Mouse (Mus musculus) heart, postnatal 0 days (tissue): ENCODE data around the gene Syt5. TPM values are rescaled to one million over a fixed set of nuclear protein-coding genes. Genes with fewer than 3 reads are reported as not detected.
"Not testable (repeated sequence)": the region's sequence is repeated elsewhere in the genome, so short reads cannot be mapped to it uniquely, and the experiment has no call there.

ENCODE experiments used
- ATAC-seq: fragments of 200-750 bp; cut with Nextera tagmentation; 2 replicates; pipeline ENCODE4 v1.8.0; 2017; ENCODE audit warnings: low read depth, moderate number of reproducible peaks, moderate library complexity; ENCODE audit not compliant: insufficient read depth
- DNase-seq: peaks from one replicate; pipeline ENCODE4 v3.0.0-alpha.2; 2016; ENCODE audit warnings: low spot score
- H3K27ac ChIP-seq: fragments of 300-500 bp; sonication (generic); 2 replicates; pipeline ENCODE4 v1.5.1; 2014; ENCODE audit warnings: low read depth, mild to moderate bottlenecking
- H3K27me3 ChIP-seq: fragments of 300-500 bp; sonication (generic); 2 replicates; pipeline ENCODE4 v1.6.1; 2014; ENCODE audit warnings: low read length, mixed read lengths; ENCODE audit not compliant: control insufficient read depth, insufficient read depth
- H3K36me3 ChIP-seq: fragments of 300-500 bp; sonication (generic); replicated peaks from 2 replicates; pipeline ENCODE4 v1.6.1; 2014; ENCODE audit warnings: low read length, mixed read lengths; ENCODE audit not compliant: control insufficient read depth, insufficient read depth
- H3K4me1 ChIP-seq: fragments of 300-500 bp; sonication (generic); 2 replicates; pipeline ENCODE4 v1.6.1; 2014; ENCODE audit warnings: antibody characterized with exemption; ENCODE audit not compliant: control insufficient read depth, insufficient read depth
- H3K4me2 ChIP-seq: fragments of 300-500 bp; sonication (generic); 2 replicates; pipeline ENCODE4 v1.6.1; 2014; ENCODE audit warnings: low read depth, mild to moderate bottlenecking, low read length, moderate library complexity
- H3K4me3 ChIP-seq: fragments of 300-500 bp; sonication (generic); 2 replicates; pipeline ENCODE4 v1.5.1; 2014; ENCODE audit warnings: low read depth, low read length
- H3K9ac ChIP-seq: fragments of 300-500 bp; sonication (generic); replicated peaks from 2 replicates; pipeline ENCODE4 v1.6.1; 2014; ENCODE audit warnings: low read depth, low read length, mixed read lengths
- H3K9me3 ChIP-seq: fragments of 300-500 bp; sonication (generic); replicated peaks from 2 replicates; pipeline ENCODE4 v1.6.1; 2016; ENCODE audit warnings: low read length; ENCODE audit not compliant: control insufficient read depth
- CTCF ChIP-seq: IDR thresholded peaks from 2 replicates; pipeline ENCODE4 v1.5.1; 2016; ENCODE audit warnings: antibody characterized with exemption, control low read depth, low read depth
- EP300 ChIP-seq: IDR thresholded peaks from 2 replicates; pipeline ENCODE4 v1.6.1; 2016; ENCODE audit warnings: antibody characterized with exemption, low read depth
- WGBS: fragments of 180-500 bp; shearing (Covaris S2); extraction: QIAGEN DNeasy Blood & Tissue Kit; methylation state at CpG from one replicate; pipeline ENCODE4 v1.1.7; 2014; 5-methylcytosine and 5-hydroxymethylcytosine counted together
- polyA plus RNA-seq: library from polyadenylated mRNA; unstranded; fragments of >200 nt; fragmentation: Nextera tagmentation; extraction: Ambion mirVana; gene quantifications from 2 replicates; pipeline ENCODE4 v1.2.1, GENCODE M21; 2015
- total RNA-seq: library from RNA; depleted of rRNA; stranded (reverse); fragments of >200 nt; gene quantifications from 2 replicates; pipeline ENCODE4 v1.2.3, GENCODE M21; 2014; ENCODE audit warnings: low replicate concordance

The Syt5 gene
- total and polyA plus RNA-seq, 2 experiments from 2014 or later = 0.70 to 1.4 TPM

GRCm38 (mm10) chr7:4526341-4527301 lies 20.7 kb downstream of the Syt5 start:
- ATAC-seq (peak; percentile 53), DNase-seq (peak; percentile 94)
- H3K4me1 ChIP-seq = peaks cover 8% of the 10 kb centered on the region
- no peaks in the 10 kb centered on the region for H3K9me3 ChIP-seq
- peak overlapping the region; percentile 23 for H3K9ac ChIP-seq
- 0 out of 2 replicates have a peak, but pooled peaks cover 4% of the 10 kb centered on the region for H3K27me3 ChIP-seq
- 24% methylated on average over 40 of the region's 40 CpGs for WGBS
- TF ChIP-seq CTCF = peak; percentile 85
- no peak for TF ChIP-seq EP300
- H3K36me3 ChIP-seq = no peaks in the 10 kb centered on the region
- H3K4me2 ChIP-seq = peak overlapping the region; percentile 60
- peak overlapping the region; percentile 28 for H3K4me3 ChIP-seq
- H3K27ac ChIP-seq = 0 out of 2 replicates have a peak overlapping the region, but pooled peaks have one; percentile 10

DNA sequence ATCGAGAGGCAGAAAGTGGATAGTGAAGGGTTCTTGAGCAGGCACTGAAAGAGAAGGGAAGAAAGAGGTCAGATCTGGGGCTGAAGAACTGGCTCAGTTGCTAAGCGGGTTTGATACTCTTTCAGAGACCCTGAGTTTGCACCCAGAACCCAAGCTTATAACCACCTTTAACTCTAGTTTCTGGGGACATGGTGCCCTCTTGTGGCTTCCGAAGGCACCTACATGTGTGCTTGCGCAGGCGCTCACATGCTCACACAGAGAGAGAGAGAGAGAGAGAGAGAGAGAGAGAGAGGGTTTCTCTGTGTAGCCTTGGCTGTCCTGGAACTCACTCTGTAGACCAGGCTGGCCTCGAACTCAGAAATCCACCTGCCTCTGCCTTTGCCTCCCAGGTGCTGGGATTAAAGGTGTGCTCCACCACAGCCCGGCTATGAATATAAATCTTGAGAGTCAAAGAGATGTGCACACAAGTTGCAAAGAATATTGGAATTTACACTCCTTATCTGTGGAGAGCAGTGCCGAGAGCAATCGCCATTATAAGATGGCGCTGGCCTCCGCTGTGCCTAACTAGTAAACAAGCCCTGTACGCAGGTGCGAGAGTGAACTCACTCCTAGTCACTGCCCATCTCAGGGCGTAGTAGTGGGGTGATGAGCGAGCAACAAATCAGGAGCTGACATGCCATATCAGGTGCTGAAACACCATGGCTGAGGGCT lies 23.0 kb downstream of the Syt5 start, which contains the start of gene Tnni3:
TSS of gene Tnni3 (minus strand) at position 18 of the 711 bp plus-strand sequence.
- H3K4me3 ChIP-seq = peak within 1 kb of the TSS; percentile 20
- TF ChIP-seq CTCF = peak; percentile 80
- H3K4me1 ChIP-seq, H3K27me3 ChIP-seq, H3K9me3 ChIP-seq: not testable (repeated sequence)
- DNase-seq = peak; percentile 77
- ATAC-seq = 0 out of 2 replicates have a peak, but pooled peaks have one; percentile 4
- H3K9ac ChIP-seq = peak within 1 kb of the TSS; percentile 44; the same call in 1 of the 2 replicates
- WGBS = 63% methylated on average over 15 of the region's 15 CpGs
- H3K36me3 ChIP-seq = peaks cover 11% of the 10 kb centered on the region
- peak within 1 kb of the TSS; percentile 98 for H3K27ac ChIP-seq
- peak within 1 kb of the TSS; percentile 52 for H3K4me2 ChIP-seq

GRCm38 (mm10) chr7:4523205-4524130 lies 23.9 kb downstream of the Syt5 start:
- ATAC-seq (no peak), DNase-seq (no peak)
- Histone ChIP-seq H3K4me2 (peak overlapping the region; percentile 52), H3K4me3 (peak overlapping the region; percentile 20), H3K36me3 (peaks cover 18% of the 10 kb centered on the region), H3K27me3 (0 out of 2 replicates have a peak, but pooled peaks cover 4% of the 10 kb centered on the region), H3K4me1 (peaks cover 16% of the 10 kb centered on the region), H3K9ac (peak overlapping the region; percentile 44; the same call in 1 of the 2 replicates), H3K27ac (peak overlapping the region; percentile 98), H3K9me3 (no peaks in the 10 kb centered on the region)
- WGBS = 70% methylated on average over 33 of the region's 33 CpGs
- TF ChIP-seq CTCF = no peak
- TF ChIP-seq EP300 = no peak

GRCm38 (mm10) chr7:4522292-4522691 lies 25.0 kb downstream of the Syt5 start:
- peak overlapping the region; percentile 98 for H3K27ac ChIP-seq
- H3K4me2 ChIP-seq = peak overlapping the region; percentile 82
- peak overlapping the region; percentile 66 for H3K4me3 ChIP-seq
- peak; percentile 86 for ATAC-seq
- 0 out of 2 replicates have a peak, but pooled peaks cover 2% of the 10 kb centered on the region for H3K27me3 ChIP-seq
- TF ChIP-seq CTCF (no peak), EP300 (peak; percentile 92)
- peaks cover 25% of the 10 kb centered on the region for H3K36me3 ChIP-seq
- 29% methylated on average over 6 of the region's 6 CpGs for WGBS
- peaks cover 18% of the 10 kb centered on the region for H3K4me1 ChIP-seq
- no peaks in the 10 kb centered on the region for H3K9me3 ChIP-seq
- peak; percentile 97 for DNase-seq
- H3K9ac ChIP-seq = peak overlapping the region; percentile 92
